Mouse (Mus musculus) left cerebral cortex, adult 2 months (tissue): ENCODE measurements at regions not wholly inside any gene's neighbourhood (a gene's known extent, or its start where the extent isn't known, plus 50 kb on each side); places are given as distances from the start of the nearest gene placed in this dataset.

Experiments
- DNase-seq, 2 experiments: peaks; one replicate each; pipeline ENCODE4 v3.0.0; 2021 to 2022; ENCODE audit warnings: low spot score in 2 of 2, mixed read lengths in 1 of 2; ENCODE audit errors: extremely low spot score in 1 of 2
- H3K27ac ChIP-seq: fragments of 200-600 bp; 2 replicates; pipeline ENCODE4 v1.8.1; 2022
- H3K4me3 ChIP-seq: fragments of 200-600 bp; 2 replicates; pipeline ENCODE4 v1.8.1; 2022
- CTCF ChIP-seq: fragments of 200-600 bp; IDR thresholded peaks from 2 replicates; pipeline ENCODE4 v1.8.1; 2022; ENCODE audit warnings: antibody characterized with exemption, mild to moderate bottlenecking, moderate library complexity
- intact Hi-C: fragments of 180-260 bp; cut with DNase I; formaldehyde crosslinking; loops from one replicate; pipeline ENCODE4 v1.15.1; 2025

GRCm38 (mm10) chr6:141050038-141050684 lies 198.9 kb upstream of the Pde3a start:
- intact Hi-C loops: no loop called here
- no peak overlapping the region for H3K27ac ChIP-seq
- DNase-seq: no peak
- H3K4me3 ChIP-seq: no peak overlapping the region
- TF ChIP-seq CTCF: no peak

- no peak for DNase-seq
- no peak for TF ChIP-seq CTCF
- intact Hi-C loops: no loop called here
- Histone ChIP-seq H3K27ac (no peak overlapping the region), H3K4me3 (no peak overlapping the region)
Observed at GRCm38 (mm10) chr6:141054026-141054425, 195.0 kb upstream of the Pde3a start.

GRCm38 (mm10) chr6:141059250-141059916 lies 189.7 kb upstream of the Pde3a start:
- no peak for TF ChIP-seq CTCF
- no peak for DNase-seq

GRCm38 (mm10) chr6:141065724-141066123 lies 183.3 kb upstream of the Pde3a start:
- Histone ChIP-seq H3K27ac (no peak overlapping the region), H3K4me3 (no peak overlapping the region)
- DNase-seq: no peak
- TF ChIP-seq CTCF: no peak
- intact Hi-C loops: no loop called here

More at GRCm38 (mm10) chr6:141059250-141059916, 189.7 kb upstream of the Pde3a start:
- intact Hi-C loops: no loop called here
- H3K27ac ChIP-seq: no peak overlapping the region
- no peak overlapping the region for H3K4me3 ChIP-seq

GRCm38 (mm10) chr6:141068861-141069467 lies 180.1 kb upstream of the Pde3a start:
- no peak overlapping the region for H3K27ac ChIP-seq
- no peak for DNase-seq
- no peak for TF ChIP-seq CTCF
- H3K4me3 ChIP-seq: no peak overlapping the region
- intact Hi-C loops: no loop called here

- Histone ChIP-seq H3K27ac (no peak overlapping the region), H3K4me3 (no peak overlapping the region)
- no peak for DNase-seq
- TF ChIP-seq CTCF: no peak
- intact Hi-C loops: no loop called here
Observed at GRCm38 (mm10) chr6:141069896-141070295, 179.2 kb upstream of the Pde3a start.

- no peak for DNase-seq
- Histone ChIP-seq H3K27ac (no peak overlapping the region), H3K4me3 (no peak overlapping the region)
- no peak for TF ChIP-seq CTCF
- intact Hi-C loops: no loop called here
Observed at GRCm38 (mm10) chr6:141071507-141071906, 177.6 kb upstream of the Pde3a start.

- Histone ChIP-seq H3K27ac (no peak overlapping the region), H3K4me3 (no peak overlapping the region)
- TF ChIP-seq CTCF: no peak
- no peak for DNase-seq
- intact Hi-C loops: no loop called here
Observed at GRCm38 (mm10) chr6:141091076-141091780, 157.8 kb upstream of the Pde3a start.

- no peak for TF ChIP-seq CTCF
- no peak overlapping the region for H3K27ac ChIP-seq
Observed at GRCm38 (mm10) chr6:141091781-141092140, 157.3 kb upstream of the Pde3a start.

GRCm38 (mm10) chr6:141097338-141098122 lies 151.5 kb upstream of the Pde3a start:
- TF ChIP-seq CTCF: no peak
- no peak for DNase-seq
- no peak overlapping the region for H3K27ac ChIP-seq
- no peak overlapping the region for H3K4me3 ChIP-seq
- intact Hi-C loops: no loop called here

More at GRCm38 (mm10) chr6:141091781-141092140, 157.3 kb upstream of the Pde3a start:
- intact Hi-C loops: no loop called here
- DNase-seq: no peak
- H3K4me3 ChIP-seq: no peak overlapping the region

GRCm38 (mm10) chr6:141118287-141118686 lies 130.8 kb upstream of the Pde3a start:
- DNase-seq: no peak
- intact Hi-C loops: no loop called here
- Histone ChIP-seq H3K4me3 (no peak overlapping the region), H3K27ac (no peak overlapping the region)
- TF ChIP-seq CTCF: no peak
